In genomic region chr14:72847466-72847865, GRCm38 (mm10) we compare ENCODE assay signal across 20 mouse cellular contexts.
DNase-seq lines count a peak whose midpoint lies in the region; ATAC-seq and TF ChIP-seq lines count a peak whose summit lies in the region.
"Had no signal": no experiment of that assay in that cellular context is flagged by ENCODE, and none has a peak within 500 bp of the region (broad histone marks: within the 10 kb centered on the region; RNA-seq: fewer than 3 reads in every experiment).

No protein-coding gene starts in this region.

- DNase-seq in forebrain, embryonic 11.5 days (ENCODE audit: low spot score), result no peak
- peak; percentile 67 for DNase-seq in ES-CJ7 (ENCODE audit: low read depth, low spot score)
- peak; percentile 17 for DNase-seq in brain, adult 2 months (ENCODE audit: low read depth, low spot score)
- no peak for DNase-seq in ovary, postnatal 10 days (ENCODE audit: low spot score)
- DNase-seq in cerebellum, adult 2 months, result no peak
- DNase-seq: adrenal gland, adult 8-10 months; adrenal gland, postnatal 36 days; cerebellum, adult 11-12 months; cerebellum, adult 9-11 months; cerebellum, postnatal 36 days; gastrocnemius, postnatal 25 days; kidney, adult 11 months; kidney, adult 9 months had no signal

- no peak for TF ChIP-seq POLR2A in cerebellum, adult 2 months (IDR thresholded peaks at IDR 0.05; ENCODE audit: borderline replicate concordance, insufficient read depth, low read length)

- no peaks in the 10 kb centered on the region for H3K36me3 ChIP-seq in forebrain, embryonic 16.5 days (ENCODE audit: control insufficient read depth, insufficient read depth)
- H3K36me3 ChIP-seq in forebrain, embryonic 11.5 days (ENCODE audit: control insufficient read depth, insufficient read depth, low read length), result no peaks in the 10 kb centered on the region
- H3K36me3 ChIP-seq: embryonic facial prominence, embryonic 10.5 days; heart, embryonic 12.5 days; hindbrain, embryonic 10.5 days had no signal

- TF ChIP-seq CTCF in cerebellum, adult 2 months (IDR thresholded peaks at IDR 0.05; ENCODE audit: borderline replicate concordance, insufficient read depth, low read depth, low read length), result no peak

- ATAC-seq in forebrain, embryonic 16.5 days, result peak; percentile 51; the same call in 1 of the 2 replicates
- ATAC-seq in forebrain, embryonic 11.5 days (replicated peaks; ENCODE audit: low FRiP score), result no peak
- ATAC-seq: hindbrain, postnatal 0 days; Patski had no signal

- H3K27ac ChIP-seq in forebrain, embryonic 16.5 days (ENCODE audit: low read length), result no peak overlapping the region
- H3K27ac ChIP-seq in forebrain, embryonic 11.5 days (ENCODE audit: low read depth, low read length), result no peak overlapping the region
- H3K27ac ChIP-seq in cerebellum, adult 2 months (ENCODE audit: insufficient read depth, low read length), result no peak overlapping the region
- H3K27ac ChIP-seq: embryonic facial prominence, embryonic 10.5 days; hindbrain, embryonic 10.5 days; hindbrain, postnatal 0 days had no signal

- no peaks in the 10 kb centered on the region for H3K27me3 ChIP-seq in forebrain, embryonic 16.5 days (replicated peaks; ENCODE audit: control insufficient read depth, insufficient read depth, low read length)
- no peaks in the 10 kb centered on the region for H3K27me3 ChIP-seq in forebrain, embryonic 11.5 days (ENCODE audit: control insufficient read depth, insufficient read depth, low read length)
- H3K27me3 ChIP-seq in cerebellum, adult 2 months (ENCODE audit: control insufficient read depth, insufficient read depth, low read length), result no peaks in the 10 kb centered on the region
- H3K27me3 ChIP-seq: CH12.LX; heart, embryonic 12.5 days; Patski had no signal

- no peak overlapping the region for H3K4me2 ChIP-seq in forebrain, embryonic 16.5 days (ENCODE audit: low read length)
- no peak overlapping the region for H3K4me2 ChIP-seq in forebrain, embryonic 11.5 days (ENCODE audit: low read depth, low read length, severe bottlenecking)
- H3K4me2 ChIP-seq: heart, embryonic 12.5 days had no signal

- H3K9me3 ChIP-seq in forebrain, embryonic 16.5 days (ENCODE audit: control insufficient read depth, low read length), result no peaks in the 10 kb centered on the region
- no peaks in the 10 kb centered on the region for H3K9me3 ChIP-seq in forebrain, embryonic 11.5 days (ENCODE audit: control insufficient read depth, low read length)
- H3K9me3 ChIP-seq: embryonic facial prominence, embryonic 10.5 days; heart, embryonic 12.5 days; hindbrain, embryonic 10.5 days had no signal

- 67% methylated on average over 7 of the region's 7 CpGs for WGBS in forebrain, embryonic 16.5 days
- WGBS in forebrain, embryonic 11.5 days, result 80% methylated on average over 7 of the region's 7 CpGs
- WGBS in cerebellum, adult 2 months, result 76% methylated on average over 7 of the region's 7 CpGs

- H3K4me1 ChIP-seq in forebrain, embryonic 16.5 days (replicated peaks; ENCODE audit: control insufficient read depth, insufficient read depth, low read length), result peaks cover 2% of the 10 kb centered on the region; the same call in 1 of the 2 replicates
- no peaks in the 10 kb centered on the region for H3K4me1 ChIP-seq in forebrain, embryonic 11.5 days (replicated peaks; ENCODE audit: control insufficient read depth, insufficient read depth, low read length)
- H3K4me1 ChIP-seq in cerebellum, adult 2 months (ENCODE audit: control insufficient read depth, insufficient read depth, low read length), result no peaks in the 10 kb centered on the region
- H3K4me1 ChIP-seq: embryonic facial prominence, embryonic 10.5 days; heart, embryonic 12.5 days had no signal

- no peak overlapping the region for H3K9ac ChIP-seq in forebrain, embryonic 16.5 days (replicated peaks; ENCODE audit: low read depth, low read length)
- H3K9ac ChIP-seq in forebrain, embryonic 11.5 days (ENCODE audit: low read length), result no peak overlapping the region
- H3K9ac ChIP-seq: heart, embryonic 12.5 days had no signal

- H3K4me3 ChIP-seq in forebrain, embryonic 16.5 days (replicated peaks; ENCODE audit: low read length), result no peak overlapping the region
- H3K4me3 ChIP-seq in forebrain, embryonic 11.5 days (ENCODE audit: low read depth, low read length), result no peak overlapping the region
- H3K4me3 ChIP-seq in cerebellum, adult 2 months (replicated peaks; ENCODE audit: insufficient read depth, low read depth, low read length), result no peak overlapping the region
- H3K4me3 ChIP-seq: embryonic facial prominence, embryonic 10.5 days; heart, embryonic 12.5 days; hindbrain, embryonic 10.5 days had no signal

Comparison
In these comparisons a context has a peak if more than half of its experiments do, and no peak if none do; other contexts are left out.
1. DNase-seq: peak in ES-CJ7 (single experiment) and brain, adult 2 months (single experiment); none in forebrain, embryonic 11.5 days (single experiment), ovary, postnatal 10 days (single experiment) and cerebellum, adult 2 months (0 of 2).